Mouse (Mus musculus) duodenum, adult 2 months (tissue): Measurements from ENCODE around the gene D2hgdh. TPM values are rescaled to one million over a fixed set of nuclear protein-coding genes. Genes with fewer than 3 reads are reported as not detected.

Experiments used
- polyA plus RNA-seq: library from polyadenylated mRNA; depleted of rRNA; stranded (reverse); fragments of >200 nt; gene quantifications from 2 replicates; pipeline ENCODE4 v1.2.3, GENCODE M21; 2012; ENCODE audit warnings: low replicate concordance; rRNA removed

Gene D2hgdh
- 9.4 and 11.7 TPM in 2 replicates for polyA plus RNA-seq

DNA sequence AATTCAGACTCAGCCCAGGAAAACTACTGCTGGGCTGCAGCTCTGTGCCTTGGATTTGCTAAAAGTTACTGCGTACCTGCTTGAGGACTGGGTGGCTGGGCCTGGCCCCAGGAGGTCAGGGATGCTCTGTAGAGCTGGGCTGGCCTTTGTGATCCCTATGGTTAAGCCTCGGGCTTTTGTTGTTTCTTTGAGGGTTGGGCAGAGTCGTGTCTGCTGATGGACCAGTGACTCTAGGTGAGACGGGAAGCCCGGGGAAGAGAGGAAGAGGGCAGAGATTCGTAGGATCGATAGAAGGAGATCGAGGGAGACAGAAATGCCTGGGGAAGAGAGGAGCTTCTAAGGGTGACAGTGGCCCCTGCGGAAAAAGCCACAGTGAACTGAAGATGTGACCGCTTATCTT lies at the start of gene D2hgdh:
Gene D2hgdh (plus strand): TSS at position 301 of the 400 bp plus-strand sequence.

DNA sequence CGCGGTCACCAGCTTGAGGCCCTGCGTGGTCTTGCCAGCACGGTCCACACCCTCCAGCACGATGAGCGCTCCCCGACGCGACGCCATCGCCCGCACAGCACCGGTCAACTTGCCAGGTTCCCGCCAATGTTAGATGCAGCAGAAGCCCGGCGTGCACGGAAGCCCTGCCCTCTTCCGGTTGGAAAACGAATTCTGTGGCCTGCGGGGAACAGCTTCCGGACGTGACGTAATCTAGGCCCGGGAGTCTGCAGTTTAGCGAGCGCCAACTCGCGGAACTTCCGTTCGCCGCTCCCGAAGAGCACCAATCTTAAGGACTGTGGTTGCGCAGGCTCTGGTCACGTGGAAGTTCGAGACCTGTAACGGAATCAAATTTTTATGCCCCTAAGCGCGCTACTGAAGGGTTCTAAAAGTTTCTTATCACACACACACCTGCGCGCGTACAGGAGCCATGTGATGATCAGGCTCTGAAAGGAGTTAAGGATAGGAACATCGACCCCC lies 22.9 kb upstream of the D2hgdh start, which contains the start of gene Dtymk:
Gene Dtymk (minus strand): TSS at position 194 of the 498 bp plus-strand sequence.

GRCm38 (mm10) chr1:93803556-93804507 lies 20.9 kb upstream of the D2hgdh start, which contains the start of gene Ing5:
Gene Ing5 (plus strand): TSS chr1:93803965.

GRCm38 (mm10) chr1:93861048-93861447 lies 36.3 kb downstream of the D2hgdh start, which contains the start of gene Gal3st2:
Gene Gal3st2 (plus strand): TSS chr1:93861306.

Other genes starting within 250 kb of the D2hgdh start
- 96.4 and 173 TPM in 2 replicates for gene Stk25, start 166.2 kb upstream of the D2hgdh start, polyA plus RNA-seq
- 75.7 and 107 TPM in 2 replicates for gene Bok, start 139.2 kb upstream of the D2hgdh start, polyA plus RNA-seq
- 36.7 and 53.6 TPM in 2 replicates for gene Atg4b, start 73.4 kb upstream of the D2hgdh start, polyA plus RNA-seq
- 79.5 and 105 TPM in 2 replicates for gene Thap4, start 70.0 kb upstream of the D2hgdh start, polyA plus RNA-seq
- 8.9 and 17.8 TPM in 2 replicates for gene Dtymk, start 23.0 kb upstream of the D2hgdh start, polyA plus RNA-seq
- gene Ing5, start 20.9 kb upstream of the D2hgdh start, polyA plus RNA-seq = 2.2 and 3.6 TPM in 2 replicates
- gene Gal3st2, start 36.4 kb downstream of the D2hgdh start, polyA plus RNA-seq = 61.7 and 145 TPM in 2 replicates
- gene Gal3st2b, start 93.4 kb downstream of the D2hgdh start, polyA plus RNA-seq = 17.0 and 96.0 TPM in 2 replicates
- 0.04 TPM in 1 of 2 replicates, not detected in the other for gene Gal3st2c, start 165.6 kb downstream of the D2hgdh start, polyA plus RNA-seq
- gene Neu4, start 195.5 kb downstream of the D2hgdh start, polyA plus RNA-seq = not detected in 2 replicates
- gene Pdcd1, start 227.6 kb downstream of the D2hgdh start, polyA plus RNA-seq = 0.08 and 0.44 TPM in 2 replicates